Mouse (Mus musculus) heart, adult 8-10 months (tissue): ENCODE data around the gene Olfr832. TPM values are rescaled to one million over a fixed set of nuclear protein-coding genes. Genes with fewer than 3 reads are reported as not detected.
"Not testable (repeated sequence)": the region's sequence is repeated elsewhere in the genome, so short reads cannot be mapped to it uniquely, and the experiment has no call there.

Experiments
- DNase-seq: peaks from one replicate; pipeline ENCODE4 v3.0.0; 2022; ENCODE audit warnings: low spot score
- total RNA-seq, 4 experiments: library from RNA; stranded (reverse); gene quantifications; 2 replicates each; pipeline ENCODE4 v1.2.4; 2022

The Olfr832 gene
- not detected for total RNA-seq

GRCm38 (mm10) chr9:18936822-18937221, at the start of gene Olfr832:
Gene Olfr832, plus strand, starts transcription at chr9:18937122.
- not testable (repeated sequence) for DNase-seq

- not testable (repeated sequence) for DNase-seq
Measured at GRCm38 (mm10) chr9:18907699-18908098, 29.2 kb upstream of the Olfr832 start.

- not testable (repeated sequence) for DNase-seq
Measured at GRCm38 (mm10) chr9:18927921-18928320, 9.0 kb upstream of the Olfr832 start.

- DNase-seq: no peak
Measured at GRCm38 (mm10) chr9:18962021-18962420, 25.1 kb downstream of the Olfr832 start.

- no peak for DNase-seq
Measured at GRCm38 (mm10) chr9:18987690-18988089, 50.8 kb downstream of the Olfr832 start, which contains the start of gene Olfr834. Gene Olfr834, plus strand, starts transcription at chr9:18987990.

Other genes starting within 250 kb of the Olfr832 start
- gene Olfr24, start 173.1 kb upstream of the Olfr832 start, total RNA-seq: not detected
- not detected for gene Olfr828, start 117.6 kb upstream of the Olfr832 start, total RNA-seq
- not detected for gene Olfr829, start 82.2 kb upstream of the Olfr832 start, total RNA-seq
- gene Olfr830, start 62.4 kb upstream of the Olfr832 start, total RNA-seq: not detected
- gene Olfr834, start 50.9 kb downstream of the Olfr832 start, total RNA-seq: not detected
- gene Olfr835, start 95.6 kb downstream of the Olfr832 start, total RNA-seq: not detected
- not detected for gene Olfr836, start 183.3 kb downstream of the Olfr832 start, total RNA-seq
- not detected for gene Olfr837, start 199.2 kb downstream of the Olfr832 start, total RNA-seq
- gene Olfr839-ps1, start 240.2 kb downstream of the Olfr832 start, total RNA-seq: not detected